Comparison of ENCODE assay signal across 8 mouse cellular contexts in genomic region chr13:55592512-55593253, GRCm38 (mm10). TPM values are rescaled to one million over a fixed set of nuclear protein-coding genes. Genes with fewer than 3 reads are reported as not detected.
A peak's percentile ranks its signal among the peaks of the same experiment; 100 is the strongest.
DNase-seq lines count a peak whose midpoint lies in the region; ATAC-seq and TF ChIP-seq lines count a peak whose summit lies in the region.

No protein-coding gene starts in this region.

- peak overlapping the region; percentile 80 for H3K4me2 ChIP-seq in hindbrain, postnatal 0 days (ENCODE audit: low read depth, low read length)

- peaks cover 18% of the 10 kb centered on the region for H3K36me3 ChIP-seq in hindbrain, postnatal 0 days (ENCODE audit: insufficient read depth, low read length)

- no peak; the same call in 1 of the 2 replicates for TF ChIP-seq CTCF in hindbrain, postnatal 0 days (IDR thresholded peaks at IDR 0.05; ENCODE audit: low read depth)
- TF ChIP-seq CTCF in left cerebral cortex, adult 2 months (IDR thresholded peaks at IDR 0.05): no peak; the same call in 1 of the 2 replicates

- H3K9ac ChIP-seq in hindbrain, postnatal 0 days (replicated peaks; ENCODE audit: low read length): peak overlapping the region; percentile 73

- H3K4me3 ChIP-seq in hindbrain, postnatal 0 days (ENCODE audit: low read length): peak overlapping the region; percentile 88
- H3K4me3 ChIP-seq in left cerebral cortex, adult 2 months: peak overlapping the region; percentile 77

- WGBS in hindbrain, postnatal 0 days: 5% methylated on average over 29 of the region's 29 CpGs

- intact Hi-C loops in left cerebral cortex, adult 2 months (cut with DNase I): loop anchor here (2.0 kb wide), 1 partner anchor 22 kb away; the partner anchor contains the start of gene Fam193b

- H3K4me1 ChIP-seq in hindbrain, postnatal 0 days (ENCODE audit: insufficient read depth, low read length): no peaks in the 10 kb centered on the region

- no peaks in the 10 kb centered on the region for H3K27me3 ChIP-seq in hindbrain, postnatal 0 days (ENCODE audit: insufficient read depth, low read length)

- DNase-seq in T-cell, adult 2 months (ENCODE audit: low spot score): peak; percentile 98
- DNase-seq in cerebellum, postnatal 36 days: peak; percentile 97
- peak; percentile 96 for DNase-seq in gastrocnemius, adult 18-20 months (ENCODE audit: low spot score)
- peak; percentile 99 for DNase-seq in hindbrain, postnatal 0 days (ENCODE audit: low spot score)
- DNase-seq in left cerebral cortex, adult 2 months (ENCODE audit: extremely low spot score in 1 of 2, low spot score in 2 of 2): peak; percentile 97 to 98
- peak; percentile 97 to 98 for DNase-seq in right cerebral cortex, adult 2 months (ENCODE audit: low spot score in 2 of 2)
- peak; percentile 96 for DNase-seq in urinary bladder, postnatal 14 days (ENCODE audit: low spot score)

- H3K9me3 ChIP-seq in hindbrain, postnatal 0 days (ENCODE audit: low read length): no peaks in the 10 kb centered on the region

- ATAC-seq in hindbrain, postnatal 0 days: peak; percentile 99
- ATAC-seq in megakaryocyte, adult 5-6 weeks (ENCODE audit: poor library complexity, severe bottlenecking): peak; percentile 100

- H3K27ac ChIP-seq in hindbrain, postnatal 0 days: peak overlapping the region; percentile 76
- peak overlapping the region; percentile 91 for H3K27ac ChIP-seq in left cerebral cortex, adult 2 months

RNA-seq across cellular contexts. Expression of gene B4galt7, which starts 7.0 kb away (rescaled TPM):
- total RNA-seq in gastrocnemius, adult 18-20 months (2021): 1 to 10 TPM; 4.7 to 6.8 TPM
- total RNA-seq in hindbrain, postnatal 0 days (2014; rRNA removed): 66.7 and 66.8 TPM in 2 replicates
- polyA plus RNA-seq in hindbrain, postnatal 0 days (2015; fragmentation: Nextera tagmentation; extraction: Ambion mirVana): 42.9 and 44.0 TPM in 2 replicates
- 10 to 100 TPM; 24.7 to 25.8 TPM for total RNA-seq in left cerebral cortex, adult 2 months (2021)
- 10.4 TPM in 2 replicates for total RNA-seq in megakaryocyte, adult 5-6 weeks (2015)
- 11.3 and 11.8 TPM in 2 replicates for total RNA-seq in megakaryocyte, adult 5-6 weeks (2017)

RNA-seq across cellular contexts. Expression of gene Tmed9, which starts 19.2 kb away (rescaled TPM):
- 10 to 100 TPM; 46.0 to 59.5 TPM for total RNA-seq in gastrocnemius, adult 18-20 months (2021)
- total RNA-seq in hindbrain, postnatal 0 days (2014; rRNA removed): 59.3 and 66.7 TPM in 2 replicates
- 105 and 117 TPM in 2 replicates for polyA plus RNA-seq in hindbrain, postnatal 0 days (2015; fragmentation: Nextera tagmentation; extraction: Ambion mirVana)
- 100 to 1,000 TPM; 128 to 141 TPM for total RNA-seq in left cerebral cortex, adult 2 months (2021)
- 44.1 and 54.7 TPM in 2 replicates for total RNA-seq in megakaryocyte, adult 5-6 weeks (2015)
- total RNA-seq in megakaryocyte, adult 5-6 weeks (2017): 87.7 and 100 TPM in 2 replicates

RNA-seq across cellular contexts. Expression of gene Fam193b, which starts 21.8 kb away (rescaled TPM):
- 10 to 100 TPM in 1 of 2 experiments, 1 to 10 TPM in 1; 9.6 to 10.1 TPM for total RNA-seq in gastrocnemius, adult 18-20 months (2021)
- 60.2 and 87.5 TPM in 2 replicates for total RNA-seq in hindbrain, postnatal 0 days (2014; rRNA removed)
- 38.8 and 38.9 TPM in 2 replicates for polyA plus RNA-seq in hindbrain, postnatal 0 days (2015; fragmentation: Nextera tagmentation; extraction: Ambion mirVana)
- 10 to 100 TPM; 90.5 to 98.1 TPM for total RNA-seq in left cerebral cortex, adult 2 months (2021)
- 29.7 and 35.4 TPM in 2 replicates for total RNA-seq in megakaryocyte, adult 5-6 weeks (2015)
- total RNA-seq in megakaryocyte, adult 5-6 weeks (2017): 19.1 and 26.4 TPM in 2 replicates

RNA-seq across cellular contexts. Expression of gene Caml, which starts 30.1 kb away (rescaled TPM):
- total RNA-seq in gastrocnemius, adult 18-20 months (2021): 1 to 10 TPM; 8.1 to 9.2 TPM
- total RNA-seq in hindbrain, postnatal 0 days (2014; rRNA removed): 70.3 and 76.2 TPM in 2 replicates
- 105 and 115 TPM in 2 replicates for polyA plus RNA-seq in hindbrain, postnatal 0 days (2015; fragmentation: Nextera tagmentation; extraction: Ambion mirVana)
- 10 to 100 TPM; 42.6 to 45.3 TPM for total RNA-seq in left cerebral cortex, adult 2 months (2021)
- total RNA-seq in megakaryocyte, adult 5-6 weeks (2015): 30.5 and 30.6 TPM in 2 replicates
- total RNA-seq in megakaryocyte, adult 5-6 weeks (2017): 25.9 and 36.6 TPM in 2 replicates

RNA-seq across cellular contexts. Expression of gene Ddx46, which starts 42.1 kb away (rescaled TPM):
- 10 to 100 TPM; 23.1 to 23.7 TPM for total RNA-seq in gastrocnemius, adult 18-20 months (2021)
- total RNA-seq in hindbrain, postnatal 0 days (2014; rRNA removed): 17.9 and 18.7 TPM in 2 replicates
- polyA plus RNA-seq in hindbrain, postnatal 0 days (2015; fragmentation: Nextera tagmentation; extraction: Ambion mirVana): 19.9 and 23.4 TPM in 2 replicates
- total RNA-seq in left cerebral cortex, adult 2 months (2021): 10 to 100 TPM; 48.5 to 50.3 TPM
- total RNA-seq in megakaryocyte, adult 5-6 weeks (2015): 44.2 and 49.5 TPM in 2 replicates
- total RNA-seq in megakaryocyte, adult 5-6 weeks (2017): 58.1 and 60.1 TPM in 2 replicates

Comparison
In these comparisons a context has a peak if more than half of its experiments do, and no peak if none do; other contexts are left out.
1. Peak in every context shown above with its lines: DNase-seq, ATAC-seq, H3K4me3 ChIP-seq and H3K27ac ChIP-seq.